Mouse (Mus musculus): ENCODE results near the gene Zfr2. TPM values are rescaled to one million over a fixed set of nuclear protein-coding genes. Genes with fewer than 3 reads are reported as not detected.

The Zfr2 gene
- polyA plus RNA-seq, 1 experiment from 2014 or later = 5.4 TPM

DNA sequence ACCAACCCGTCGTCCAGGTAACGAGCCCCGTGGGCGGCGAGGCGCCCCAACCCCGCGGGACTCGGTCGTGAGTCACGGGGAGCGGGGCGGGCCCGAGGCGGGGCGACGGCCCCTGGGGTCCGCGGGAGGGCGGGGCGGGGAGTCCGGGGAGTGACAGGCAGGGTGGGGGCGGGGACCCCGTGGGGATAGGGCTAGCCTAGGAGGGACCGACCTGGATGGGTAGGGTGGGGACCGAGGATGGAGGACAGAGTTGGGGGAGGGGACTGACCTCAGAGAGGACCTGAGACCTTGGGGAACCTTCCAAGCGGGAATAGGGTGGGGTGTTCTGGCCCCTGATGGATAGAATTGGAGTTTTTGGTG lies 251 bp downstream of the Zfr2 start:
- H3K27ac ChIP-seq = peak overlapping the region; percentile 38; the same call in 1 of the 2 replicates

GRCm38 (mm10) chr10:81234206-81234605 lies 1.3 kb downstream of the Zfr2 start:
- no peaks in the 10 kb centered on the region for H3K9me3 ChIP-seq
- no peak overlapping the region for H3K27ac ChIP-seq
- H3K4me2 ChIP-seq = no peak overlapping the region
- no peaks in the 10 kb centered on the region for H3K36me3 ChIP-seq
- H3K4me3 ChIP-seq = no peak overlapping the region
- ATAC-seq (ENCODE audit: borderline replicate concordance, extremely low read depth, low FRiP score, low TSS enrichment) = no peak
- H3K4me1 ChIP-seq = peaks cover 12% of the 10 kb centered on the region
- 74% methylated on average over 6 of the region's 6 CpGs for WGBS
- H3K27me3 ChIP-seq = peaks cover 35% of the 10 kb centered on the region
- H3K9ac ChIP-seq = no peak overlapping the region

More for the DNA sequence above, 251 bp downstream of the Zfr2 start:
- H3K9ac ChIP-seq = peak overlapping the region; percentile 62
- WGBS = under 1% methylated on average over 17 of the region's 28 CpGs
- peaks cover 12% of the 10 kb centered on the region for H3K4me1 ChIP-seq
- H3K9me3 ChIP-seq = no peaks in the 10 kb centered on the region
- peak; percentile 64 for ATAC-seq (ENCODE audit: borderline replicate concordance, extremely low read depth, low FRiP score, low TSS enrichment)
- peaks cover 38% of the 10 kb centered on the region for H3K27me3 ChIP-seq
- peak overlapping the region; percentile 66 for H3K4me3 ChIP-seq
- H3K36me3 ChIP-seq = no peaks in the 10 kb centered on the region
- peak overlapping the region; percentile 75 for H3K4me2 ChIP-seq

DNA sequence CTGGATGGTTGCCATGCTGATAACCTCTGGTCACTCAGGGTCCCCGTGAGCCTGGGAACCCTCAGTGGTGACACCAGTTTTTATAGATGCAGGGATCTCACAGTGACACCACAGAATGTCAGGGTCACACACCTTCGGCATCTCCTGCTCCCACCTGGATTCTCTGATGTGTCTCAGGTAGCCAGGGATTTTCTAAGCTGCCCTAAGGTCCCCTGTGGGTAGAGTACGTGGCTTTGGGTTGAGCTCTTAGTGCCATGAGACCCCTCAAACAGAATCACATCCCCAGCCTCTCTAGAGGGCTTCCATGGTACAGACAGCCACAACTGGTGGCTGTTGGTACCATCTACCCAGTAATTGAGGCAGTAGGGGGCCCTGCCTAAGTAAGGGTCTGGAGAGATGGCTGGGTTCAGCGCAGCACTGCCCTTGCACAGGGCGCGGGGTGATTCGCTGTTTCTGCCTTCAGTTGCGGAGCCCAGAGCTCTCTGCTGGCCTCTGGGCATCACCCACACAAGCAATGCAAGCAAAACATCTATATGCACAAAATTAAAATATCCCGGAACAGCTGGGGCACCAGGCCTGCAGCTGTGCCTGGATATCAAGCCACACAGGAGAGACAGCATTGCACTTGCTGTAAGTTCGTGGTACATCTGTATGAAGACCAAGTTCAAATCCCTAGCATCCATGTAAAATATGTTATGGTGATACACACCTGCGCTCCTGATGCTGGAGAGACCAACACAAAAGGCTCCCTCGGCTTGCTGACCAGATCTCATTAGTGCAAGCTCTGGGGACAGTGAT lies 3.7 kb downstream of the Zfr2 start:
- Histone ChIP-seq H3K36me3 (no peaks in the 10 kb centered on the region), H3K9me3 (no peaks in the 10 kb centered on the region), H3K4me2 (no peak overlapping the region), H3K4me1 (peaks cover 20% of the 10 kb centered on the region), H3K9ac (no peak overlapping the region), H3K4me3 (no peak overlapping the region), H3K27ac (no peak overlapping the region), H3K27me3 (peaks cover 35% of the 10 kb centered on the region)
- 82% methylated on average over 12 of the region's 12 CpGs for WGBS
- no peak for ATAC-seq (ENCODE audit: borderline replicate concordance, extremely low read depth, low FRiP score, low TSS enrichment)

DNA sequence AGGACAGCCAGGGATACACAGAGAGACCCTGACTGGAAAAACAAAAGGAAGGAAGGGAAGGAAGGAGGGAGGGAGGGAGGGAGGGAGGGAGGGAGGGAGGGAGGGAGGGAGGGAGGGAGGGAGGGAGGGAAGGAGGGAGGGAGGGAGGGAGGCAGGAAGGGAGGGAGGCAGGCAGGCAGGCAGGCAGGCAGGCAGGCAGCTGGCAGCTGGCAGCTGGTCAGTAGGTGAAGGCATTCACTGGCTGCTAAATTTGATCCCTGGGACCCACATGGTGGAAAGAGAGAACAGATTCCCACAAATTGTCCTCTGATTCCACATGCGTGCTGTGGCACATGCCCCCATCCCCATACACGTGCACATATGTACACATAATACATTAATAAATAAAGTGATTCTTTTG lies 5.7 kb downstream of the Zfr2 start:
- WGBS = 71% methylated on average over 2 of the region's 2 CpGs

GRCm38 (mm10) chr10:81240876-81241275 lies 7.9 kb downstream of the Zfr2 start:
- H3K4me2 ChIP-seq = no peak overlapping the region
- no peak overlapping the region for H3K4me3 ChIP-seq
- H3K9me3 ChIP-seq = no peaks in the 10 kb centered on the region
- 0 out of 2 replicates have a peak, but pooled peaks cover 7% of the 10 kb centered on the region for H3K4me1 ChIP-seq
- no peak for ATAC-seq (ENCODE audit: borderline replicate concordance, extremely low read depth, low FRiP score, low TSS enrichment)
- no peak overlapping the region for H3K9ac ChIP-seq
- 23% methylated on average over 13 of the region's 13 CpGs for WGBS
- H3K27ac ChIP-seq = no peak overlapping the region
- peaks cover 51% of the 10 kb centered on the region for H3K27me3 ChIP-seq
- H3K36me3 ChIP-seq = no peaks in the 10 kb centered on the region

More for the DNA sequence above, 5.7 kb downstream of the Zfr2 start:
- peaks cover 10% of the 10 kb centered on the region; the same call in 1 of the 2 replicates for H3K4me1 ChIP-seq
- no peaks in the 10 kb centered on the region for H3K36me3 ChIP-seq
- no peak overlapping the region for H3K4me2 ChIP-seq
- no peak overlapping the region for H3K27ac ChIP-seq
- peaks cover 42% of the 10 kb centered on the region for H3K27me3 ChIP-seq
- no peak overlapping the region for H3K4me3 ChIP-seq
- no peak overlapping the region for H3K9ac ChIP-seq
- no peak for ATAC-seq (ENCODE audit: borderline replicate concordance, extremely low read depth, low FRiP score, low TSS enrichment)
- no peaks in the 10 kb centered on the region for H3K9me3 ChIP-seq

DNA sequence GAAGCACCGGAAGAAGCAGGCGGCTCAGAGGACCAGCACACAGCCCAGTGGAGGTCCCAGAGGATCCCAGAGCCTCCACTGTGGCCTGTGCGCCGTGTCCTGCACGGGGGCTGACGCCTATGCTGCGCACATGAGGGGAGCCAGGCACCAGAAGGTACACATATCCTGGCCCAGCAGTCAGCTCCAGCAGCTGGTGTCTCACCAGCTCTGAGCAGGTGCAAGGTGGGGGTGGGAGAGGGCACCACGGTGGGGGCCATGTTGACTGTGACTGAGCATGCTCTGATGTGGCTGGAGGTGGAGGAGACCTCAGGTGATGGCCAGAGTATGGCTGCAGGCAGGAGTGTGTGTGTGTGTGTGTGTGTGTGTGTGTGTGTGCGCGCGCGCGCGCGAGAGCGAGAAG lies 9.1 kb downstream of the Zfr2 start:
- Histone ChIP-seq H3K4me3 (no peak overlapping the region), H3K4me2 (no peak overlapping the region), H3K27me3 (peaks cover 51% of the 10 kb centered on the region), H3K9me3 (no peaks in the 10 kb centered on the region), H3K27ac (no peak overlapping the region), H3K9ac (no peak overlapping the region), H3K4me1 (0 out of 2 replicates have a peak, but pooled peaks cover 7% of the 10 kb centered on the region), H3K36me3 (no peaks in the 10 kb centered on the region)
- WGBS = 86% methylated on average over 16 of the region's 16 CpGs
- no peak for ATAC-seq (ENCODE audit: borderline replicate concordance, extremely low read depth, low FRiP score, low TSS enrichment)

DNA sequence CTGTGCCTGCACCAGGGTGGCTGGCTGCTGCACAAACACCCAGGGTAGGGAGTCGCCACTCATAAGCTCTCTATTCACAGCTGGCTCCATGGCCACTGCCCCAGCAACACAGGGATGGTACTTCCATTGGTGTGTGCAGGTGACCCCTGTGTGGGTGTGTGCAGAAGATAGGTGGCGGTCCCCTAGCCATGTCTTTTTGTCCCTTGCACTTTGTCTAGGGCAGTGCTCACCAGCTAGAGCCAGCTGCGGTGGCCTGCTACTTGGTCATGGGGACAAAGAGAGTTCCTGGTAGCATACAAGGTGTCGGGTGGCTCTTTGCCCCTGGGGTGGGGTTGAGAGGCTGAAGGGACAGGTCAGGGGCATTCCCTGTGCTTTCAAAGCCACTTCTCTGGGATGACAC lies 11.2 kb downstream of the Zfr2 start:
- Histone ChIP-seq H3K4me3 (no peak overlapping the region), H3K4me2 (no peak overlapping the region), H3K9me3 (no peaks in the 10 kb centered on the region), H3K27ac (no peak overlapping the region), H3K9ac (no peak overlapping the region), H3K27me3 (peaks cover 42% of the 10 kb centered on the region), H3K36me3 (no peaks in the 10 kb centered on the region), H3K4me1 (0 out of 2 replicates have a peak, but pooled peaks cover 7% of the 10 kb centered on the region)
- no peak for ATAC-seq (ENCODE audit: borderline replicate concordance, extremely low read depth, low FRiP score, low TSS enrichment)
- 74% methylated on average over 4 of the region's 4 CpGs for WGBS

DNA sequence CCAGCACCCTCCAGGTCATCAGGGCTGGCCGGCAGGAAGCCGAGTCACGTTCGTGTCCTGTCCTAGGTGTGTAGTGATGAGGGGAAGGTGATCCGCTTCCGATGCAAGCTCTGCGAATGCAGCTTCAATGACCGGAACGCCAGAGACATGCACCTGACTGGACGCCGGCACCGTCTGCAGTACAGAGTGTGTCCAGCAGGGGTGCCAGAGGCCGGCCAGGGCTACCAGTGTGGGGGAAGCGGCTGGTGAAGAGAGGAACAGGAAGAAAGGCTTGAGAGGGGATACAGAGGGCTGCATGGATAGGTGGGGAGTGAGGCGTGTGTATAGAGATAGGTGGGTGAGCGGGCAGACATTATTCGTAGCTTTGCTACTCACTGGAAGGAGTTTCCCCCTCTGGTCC lies 11.6 kb downstream of the Zfr2 start:
- Histone ChIP-seq H3K27me3 (peaks cover 38% of the 10 kb centered on the region), H3K9me3 (no peaks in the 10 kb centered on the region), H3K4me1 (0 out of 2 replicates have a peak, but pooled peaks cover 4% of the 10 kb centered on the region), H3K4me3 (no peak overlapping the region), H3K4me2 (no peak overlapping the region), H3K27ac (no peak overlapping the region), H3K9ac (no peak overlapping the region), H3K36me3 (no peaks in the 10 kb centered on the region)
- 6% methylated on average over 17 of the region's 17 CpGs for WGBS
- ATAC-seq (ENCODE audit: borderline replicate concordance, extremely low read depth, low FRiP score, low TSS enrichment) = 0 out of 2 replicates have a peak, but pooled peaks have one; percentile 44

GRCm38 (mm10) chr10:81245166-81245565 lies 12.2 kb downstream of the Zfr2 start:
- Histone ChIP-seq H3K27ac (no peak overlapping the region), H3K4me1 (no peaks in the 10 kb centered on the region), H3K4me2 (no peak overlapping the region), H3K36me3 (no peaks in the 10 kb centered on the region), H3K4me3 (no peak overlapping the region), H3K9me3 (no peaks in the 10 kb centered on the region), H3K27me3 (peaks cover 32% of the 10 kb centered on the region), H3K9ac (no peak overlapping the region)
- ATAC-seq (ENCODE audit: borderline replicate concordance, extremely low read depth, low FRiP score, low TSS enrichment) = no peak
- WGBS = 86% methylated on average over 6 of the region's 6 CpGs

- no peak overlapping the region for H3K9ac ChIP-seq
- no peaks in the 10 kb centered on the region for H3K9me3 ChIP-seq
- WGBS = 79% methylated on average over 2 of the region's 2 CpGs
- peaks cover 32% of the 10 kb centered on the region for H3K27me3 ChIP-seq
- H3K36me3 ChIP-seq = no peaks in the 10 kb centered on the region
- H3K4me1 ChIP-seq = no peaks in the 10 kb centered on the region
- no peak for ATAC-seq (ENCODE audit: borderline replicate concordance, extremely low read depth, low FRiP score, low TSS enrichment)
- no peak overlapping the region for H3K27ac ChIP-seq
- no peak overlapping the region for H3K4me2 ChIP-seq
- no peak overlapping the region for H3K4me3 ChIP-seq
These were observed 14.8 kb downstream of the Zfr2 start for GRCm38 (mm10) chr10:81247804-81248203.

- H3K9me3 ChIP-seq = no peaks in the 10 kb centered on the region
- no peaks in the 10 kb centered on the region for H3K36me3 ChIP-seq
- H3K27ac ChIP-seq = no peak overlapping the region
- H3K4me2 ChIP-seq = no peak overlapping the region
- 77% methylated on average over 8 of the region's 8 CpGs for WGBS
- H3K27me3 ChIP-seq = peaks cover 36% of the 10 kb centered on the region
- no peaks in the 10 kb centered on the region for H3K4me1 ChIP-seq
- no peak overlapping the region for H3K4me3 ChIP-seq
- H3K9ac ChIP-seq = no peak overlapping the region
- ATAC-seq (ENCODE audit: borderline replicate concordance, extremely low read depth, low FRiP score, low TSS enrichment) = no peak
These were observed 16.5 kb downstream of the Zfr2 start for GRCm38 (mm10) chr10:81249442-81249841.

All from lung, embryonic 15.5 days (tissue).